Mouse (Mus musculus) hindbrain, embryonic 10.5 days (tissue): ENCODE measurements around the gene Sult1a1. TPM values are rescaled to one million over a fixed set of nuclear protein-coding genes. Genes with fewer than 3 reads are reported as not detected.
A peak's percentile ranks its signal among the peaks of the same experiment; 100 is the strongest.
"Not testable (repeated sequence)": the region's sequence is repeated elsewhere in the genome, so short reads cannot be mapped to it uniquely, and the experiment has no call there.

ENCODE experiments used
- DNase-seq: peaks from one replicate; pipeline ENCODE4 v3.0.0-alpha.2; 2017; ENCODE audit warnings: low spot score
- H3K27ac ChIP-seq: fragments of 300-500 bp; sonication (generic); 2 replicates; pipeline ENCODE4 v1.5.1; 2016; ENCODE audit warnings: mild to moderate bottlenecking, moderate library complexity
- H3K27me3 ChIP-seq: fragments of 300-500 bp; sonication (generic); 2 replicates; pipeline ENCODE4 v1.6.1; 2016; ENCODE audit warnings: mild to moderate bottlenecking; ENCODE audit not compliant: poor library complexity, insufficient read depth, severe bottlenecking
- H3K36me3 ChIP-seq: fragments of 300-500 bp; sonication (generic); 2 replicates; pipeline ENCODE4 v1.6.1; 2016; ENCODE audit warnings: mild to moderate bottlenecking, moderate library complexity
- H3K4me1 ChIP-seq: fragments of 300-500 bp; sonication (generic); replicated peaks from 2 replicates; pipeline ENCODE4 v1.6.1; 2016; ENCODE audit warnings: mild to moderate bottlenecking
- H3K4me3 ChIP-seq: fragments of 300-500 bp; sonication (generic); 2 replicates; pipeline ENCODE4 v1.5.1; 2016; ENCODE audit warnings: mild to moderate bottlenecking, moderate library complexity
- H3K9me3 ChIP-seq: fragments of 300-500 bp; sonication (generic); 2 replicates; pipeline ENCODE4 v1.6.1; 2016; ENCODE audit warnings: mild to moderate bottlenecking, moderate library complexity
- WGBS: fragments of 180-500 bp; shearing (Covaris S2); methylation state at CpG from one replicate; pipeline ENCODE4 v1.1.7; 2016; 5-methylcytosine and 5-hydroxymethylcytosine counted together
- polyA plus RNA-seq: library from polyadenylated mRNA; unstranded; fragments of >200 nt; fragmentation: Nextera tagmentation; extraction: Ambion mirVana; gene quantifications from 2 replicates; pipeline ENCODE4 v1.2.1, GENCODE M21; 2016

Gene Sult1a1
- polyA plus RNA-seq, 1 experiment from 2014 or later, result 0.30 TPM

- H3K27ac ChIP-seq, result peak overlapping the region; percentile 97
- H3K36me3 ChIP-seq, result peaks cover 57% of the 10 kb centered on the region
- WGBS, result 28% methylated on average over 10 of the region's 10 CpGs
Observed at GRCm38 (mm10) chr7:126694441-126695051, 18.3 kb upstream of the Sult1a1 start.

GRCm38 (mm10) chr7:126693781-126694180, 17.5 kb upstream of the Sult1a1 start:
- no peak overlapping the region for H3K4me3 ChIP-seq
- H3K9me3 ChIP-seq, result no peaks in the 10 kb centered on the region
- no peaks in the 10 kb centered on the region for H3K27me3 ChIP-seq
- DNase-seq, result no peak
- peaks cover 33% of the 10 kb centered on the region for H3K4me1 ChIP-seq
- WGBS, result 92% methylated on average over 7 of the region's 7 CpGs
- H3K27ac ChIP-seq, result no peak overlapping the region
- peaks cover 53% of the 10 kb centered on the region for H3K36me3 ChIP-seq

More at GRCm38 (mm10) chr7:126694441-126695051, 18.3 kb upstream of the Sult1a1 start:
- H3K4me1 ChIP-seq, result peaks cover 35% of the 10 kb centered on the region
- peak; percentile 18 for DNase-seq
- peak overlapping the region; percentile 93 for H3K4me3 ChIP-seq
- no peaks in the 10 kb centered on the region for H3K27me3 ChIP-seq
- H3K9me3 ChIP-seq, result no peaks in the 10 kb centered on the region

GRCm38 (mm10) chr7:126693256-126693655, 17.0 kb upstream of the Sult1a1 start:
- Histone ChIP-seq H3K27me3 (no peaks in the 10 kb centered on the region), H3K4me3 (no peak overlapping the region), H3K27ac (no peak overlapping the region), H3K9me3 (no peaks in the 10 kb centered on the region), H3K4me1 (peaks cover 33% of the 10 kb centered on the region), H3K36me3 (peaks cover 49% of the 10 kb centered on the region)
- 39% methylated on average over 3 of the region's 3 CpGs for WGBS
- DNase-seq, result peak; percentile 73

- Histone ChIP-seq H3K36me3 (peaks cover 41% of the 10 kb centered on the region), H3K27me3 (no peaks in the 10 kb centered on the region)
- 93% methylated on average over 26 of the region's 26 CpGs for WGBS
Observed at GRCm38 (mm10) chr7:126692426-126692825, 16.2 kb upstream of the Sult1a1 start.

GRCm38 (mm10) chr7:126691676-126692075, 15.4 kb upstream of the Sult1a1 start:
- WGBS, result 76% methylated on average over 5 of the region's 5 CpGs
- Histone ChIP-seq H3K36me3 (peaks cover 35% of the 10 kb centered on the region), H3K27ac (no peak overlapping the region)

More at GRCm38 (mm10) chr7:126692426-126692825, 16.2 kb upstream of the Sult1a1 start:
- Histone ChIP-seq H3K4me3 (no peak overlapping the region), H3K4me1 (peaks cover 29% of the 10 kb centered on the region), H3K27ac (no peak overlapping the region), H3K9me3 (no peaks in the 10 kb centered on the region)
- no peak for DNase-seq

GRCm38 (mm10) chr7:126690737-126691136, 14.5 kb upstream of the Sult1a1 start:
- no peaks in the 10 kb centered on the region for H3K27me3 ChIP-seq
- H3K4me1 ChIP-seq, result peaks cover 15% of the 10 kb centered on the region
- no peak overlapping the region for H3K4me3 ChIP-seq
- 88% methylated on average over 3 of the region's 3 CpGs for WGBS
- DNase-seq, result no peak
- H3K27ac ChIP-seq, result no peak overlapping the region
- no peaks in the 10 kb centered on the region for H3K9me3 ChIP-seq
- peaks cover 35% of the 10 kb centered on the region for H3K36me3 ChIP-seq

More at GRCm38 (mm10) chr7:126691676-126692075, 15.4 kb upstream of the Sult1a1 start:
- Histone ChIP-seq H3K4me1 (peaks cover 21% of the 10 kb centered on the region), H3K27me3 (no peaks in the 10 kb centered on the region), H3K9me3 (no peaks in the 10 kb centered on the region), H3K4me3 (no peak overlapping the region)
- no peak for DNase-seq

- Histone ChIP-seq H3K9me3 (no peaks in the 10 kb centered on the region), H3K27me3 (no peaks in the 10 kb centered on the region), H3K4me1 (peaks cover 7% of the 10 kb centered on the region; the same call in 1 of the 2 replicates), H3K36me3 (peaks cover 35% of the 10 kb centered on the region), H3K27ac (no peak overlapping the region), H3K4me3 (no peak overlapping the region)
- no peak for DNase-seq
- 91% methylated on average over 3 of the region's 3 CpGs for WGBS
Observed at GRCm38 (mm10) chr7:126689021-126689420, 12.8 kb upstream of the Sult1a1 start.

GRCm38 (mm10) chr7:126688156-126688555, 11.9 kb upstream of the Sult1a1 start:
- DNase-seq, H3K4me1 ChIP-seq, H3K27ac ChIP-seq, H3K9me3 ChIP-seq, H3K4me3 ChIP-seq, H3K27me3 ChIP-seq: not testable (repeated sequence)
- H3K36me3 ChIP-seq, result peaks cover 35% of the 10 kb centered on the region
- 70% methylated on average over 4 of the region's 4 CpGs for WGBS

GRCm38 (mm10) chr7:126681221-126681620, 5.0 kb upstream of the Sult1a1 start:
- H3K9me3 ChIP-seq, result no peaks in the 10 kb centered on the region
- H3K36me3 ChIP-seq, result peaks cover 21% of the 10 kb centered on the region; the same call in 1 of the 2 replicates
- no peak overlapping the region for H3K4me3 ChIP-seq
- H3K27me3 ChIP-seq, result no peaks in the 10 kb centered on the region
- no peak for DNase-seq
- H3K27ac ChIP-seq, result no peak overlapping the region
- WGBS, result 97% methylated on average over 5 of the region's 5 CpGs
- no peaks in the 10 kb centered on the region for H3K4me1 ChIP-seq

- peaks cover 29% of the 10 kb centered on the region for H3K36me3 ChIP-seq
- no peak overlapping the region for H3K4me3 ChIP-seq
- H3K27ac ChIP-seq, result no peak overlapping the region
- H3K27me3 ChIP-seq, result no peaks in the 10 kb centered on the region
- no peak for DNase-seq
- H3K9me3 ChIP-seq, result no peaks in the 10 kb centered on the region
- no peaks in the 10 kb centered on the region for H3K4me1 ChIP-seq
- 92% methylated on average over 5 of the region's 5 CpGs for WGBS
Observed at GRCm38 (mm10) chr7:126679683-126680082, 3.5 kb upstream of the Sult1a1 start.

GRCm38 (mm10) chr7:126678545-126679341, 2.5 kb upstream of the Sult1a1 start:
- Histone ChIP-seq H3K27me3 (no peaks in the 10 kb centered on the region), H3K4me3 (no peak overlapping the region), H3K9me3 (no peaks in the 10 kb centered on the region), H3K36me3 (peaks cover 39% of the 10 kb centered on the region), H3K4me1 (no peaks in the 10 kb centered on the region), H3K27ac (no peak overlapping the region)
- WGBS, result 88% methylated on average over 8 of the region's 8 CpGs
- DNase-seq, result no peak

- peaks cover 57% of the 10 kb centered on the region for H3K36me3 ChIP-seq
- no peak overlapping the region for H3K4me3 ChIP-seq
- 83% methylated on average over 4 of the region's 4 CpGs for WGBS
- no peak for DNase-seq
- no peak overlapping the region for H3K27ac ChIP-seq
- no peaks in the 10 kb centered on the region for H3K27me3 ChIP-seq
- H3K9me3 ChIP-seq, result no peaks in the 10 kb centered on the region
- no peaks in the 10 kb centered on the region for H3K4me1 ChIP-seq
Observed at GRCm38 (mm10) chr7:126676631-126677220, 494 bp upstream of the Sult1a1 start.

GRCm38 (mm10) chr7:126675104-126675503, 1.1 kb downstream of the Sult1a1 start:
- peaks cover 70% of the 10 kb centered on the region for H3K36me3 ChIP-seq
- H3K4me1 ChIP-seq, result no peaks in the 10 kb centered on the region
- no peak for DNase-seq
- no peaks in the 10 kb centered on the region for H3K27me3 ChIP-seq
- H3K9me3 ChIP-seq, result no peaks in the 10 kb centered on the region
- WGBS, result 96% methylated on average over 8 of the region's 8 CpGs
- H3K4me3 ChIP-seq, result no peak overlapping the region
- H3K27ac ChIP-seq, result no peak overlapping the region
